In the genomic region with DNA sequence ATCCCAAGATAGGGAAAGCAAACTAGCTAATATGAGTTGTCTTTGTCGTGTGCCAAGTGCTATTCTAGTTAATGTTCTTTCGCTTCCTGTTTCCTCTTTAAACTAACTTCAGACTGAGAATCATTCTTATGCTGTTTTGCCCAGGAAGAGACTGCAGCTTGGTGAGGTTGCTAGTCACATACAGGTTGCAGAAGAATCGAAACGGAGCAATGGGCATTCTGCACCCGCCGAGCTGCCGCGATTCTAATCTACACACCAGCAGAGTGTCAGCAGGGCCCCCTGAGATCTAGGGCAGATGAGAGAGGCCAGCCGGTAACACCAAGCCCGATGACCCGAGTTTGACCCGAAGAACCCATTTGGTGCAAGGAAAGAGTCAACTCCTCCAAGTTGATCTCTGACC, we compare ENCODE assay signal across 9 mouse cellular contexts. TPM values are rescaled to one million over a fixed set of nuclear protein-coding genes. Genes with fewer than 3 reads are reported as not detected.
DNase-seq lines count a peak whose midpoint lies in the region; ATAC-seq and TF ChIP-seq lines count a peak whose summit lies in the region.
"Had no signal": no experiment of that assay in that cellular context is flagged by ENCODE, and none has a peak within 500 bp of the region (broad histone marks: within the 10 kb centered on the region; RNA-seq: fewer than 3 reads in every experiment).

No protein-coding gene starts in this region.

- H3K4me2 ChIP-seq in lung, embryonic 14.5 days = peak overlapping the region; percentile 36
- peak overlapping the region; percentile 23 for H3K4me2 ChIP-seq in limb, embryonic 13.5 days (replicated peaks)
- no peak overlapping the region for H3K4me2 ChIP-seq in forebrain, embryonic 14.5 days (ENCODE audit: low read length)

- no peak for TF ChIP-seq CTCF in lung, embryonic 14.5 days (IDR thresholded peaks at IDR 0.05; ENCODE audit: low read depth)

- H3K9me3 ChIP-seq in lung, embryonic 14.5 days (ENCODE audit: low read depth, low read length) = no peaks in the 10 kb centered on the region
- no peaks in the 10 kb centered on the region for H3K9me3 ChIP-seq in limb, embryonic 13.5 days
- H3K9me3 ChIP-seq in forebrain, embryonic 14.5 days (replicated peaks; ENCODE audit: control insufficient read depth, low read length) = no peaks in the 10 kb centered on the region

- H3K36me3 ChIP-seq in lung, embryonic 14.5 days (ENCODE audit: insufficient read depth) = no peaks in the 10 kb centered on the region
- no peaks in the 10 kb centered on the region for H3K36me3 ChIP-seq in limb, embryonic 13.5 days
- no peaks in the 10 kb centered on the region for H3K36me3 ChIP-seq in forebrain, embryonic 14.5 days (ENCODE audit: control insufficient read depth, insufficient read depth, low read length)

- H3K4me1 ChIP-seq in lung, embryonic 14.5 days (ENCODE audit: insufficient read depth) = no peaks in the 10 kb centered on the region
- peaks cover 24% of the 10 kb centered on the region for H3K4me1 ChIP-seq in limb, embryonic 13.5 days
- H3K4me1 ChIP-seq in forebrain, embryonic 14.5 days (ENCODE audit: control insufficient read depth, insufficient read depth, low read length) = no peaks in the 10 kb centered on the region

- no peak overlapping the region for H3K4me3 ChIP-seq in lung, embryonic 14.5 days (ENCODE audit: low read depth, low read length)
- no peak overlapping the region for H3K4me3 ChIP-seq in limb, embryonic 13.5 days
- no peak overlapping the region for H3K4me3 ChIP-seq in forebrain, embryonic 14.5 days (ENCODE audit: low read depth, low read length)

- H3K9ac ChIP-seq in lung, embryonic 14.5 days = no peak overlapping the region
- H3K9ac ChIP-seq in limb, embryonic 13.5 days = no peak overlapping the region
- no peak overlapping the region for H3K9ac ChIP-seq in forebrain, embryonic 14.5 days (ENCODE audit: low read length)

- ATAC-seq in lung, embryonic 14.5 days (ENCODE audit: insufficient read depth) = no peak
- no peak for ATAC-seq in limb, embryonic 13.5 days (ENCODE audit: low FRiP score, low read depth)
- no peak for ATAC-seq in forebrain, embryonic 14.5 days

- H3K27ac ChIP-seq in lung, embryonic 14.5 days (ENCODE audit: low read depth) = no peak overlapping the region
- H3K27ac ChIP-seq in limb, embryonic 13.5 days = no peak overlapping the region
- H3K27ac ChIP-seq in forebrain, embryonic 14.5 days (ENCODE audit: low read depth, low read length) = no peak overlapping the region

- WGBS in lung, embryonic 14.5 days = 3% methylated on average over 12 of the region's 12 CpGs
- 13% methylated on average over 12 of the region's 12 CpGs for WGBS in limb, embryonic 13.5 days
- WGBS in forebrain, embryonic 14.5 days = 63% methylated on average over 12 of the region's 12 CpGs

- no peaks in the 10 kb centered on the region for H3K27me3 ChIP-seq in lung, embryonic 14.5 days (ENCODE audit: insufficient read depth, low read length)
- H3K27me3 ChIP-seq in limb, embryonic 13.5 days = no peaks in the 10 kb centered on the region
- no peaks in the 10 kb centered on the region for H3K27me3 ChIP-seq in forebrain, embryonic 14.5 days (replicated peaks; ENCODE audit: control insufficient read depth, insufficient read depth, low read length)

- peak; percentile 43 for DNase-seq in lung, embryonic 14.5 days
- DNase-seq in lung, postnatal 14 days = no peak
- peak; percentile 73 for DNase-seq in embryo, embryonic 11 days
- DNase-seq in retina, embryonic 14.5 days (ENCODE audit: low spot score) = peak; percentile 64
- DNase-seq in left cerebral cortex, adult 8-10 months (ENCODE audit: low spot score in 2 of 2) = no peak
- DNase-seq in forebrain, embryonic 14.5 days (ENCODE audit: low spot score) = no peak
- DNase-seq in layer of hippocampus, adult 18-20 months (ENCODE audit: low spot score in 2 of 2) = no peak
- DNase-seq: left cerebral cortex, postnatal 4 days had no signal

RNA-seq across cellular contexts. Expression of gene Arg1, which starts 0.8 kb away (rescaled TPM):
- 1.4 and 2.3 TPM in 2 replicates for polyA plus RNA-seq in lung, embryonic 14.5 days (2014; fragmentation: Nextera tagmentation; extraction: Ambion mirVana)
- polyA plus RNA-seq in limb, embryonic 13.5 days (2015; fragmentation: Nextera tagmentation; extraction: Ambion mirVana) = 3.3 and 3.9 TPM in 2 replicates
- under 1 TPM in 3 of 4 experiments, not detected in 1; 0.23 to 0.65 (median 0.35) TPM for total RNA-seq in left cerebral cortex, adult 8-10 months (2022)
- polyA plus RNA-seq in forebrain, embryonic 14.5 days (2014; fragmentation: Nextera tagmentation; extraction: Ambion mirVana) = 0.87 and 1.0 TPM in 2 replicates
- total RNA-seq in layer of hippocampus, adult 18-20 months (2021) = not detected
- total RNA-seq: left cerebral cortex, postnatal 4 days had no signal

RNA-seq across cellular contexts. Expression of gene Med23, which starts 58.3 kb away (rescaled TPM):
- polyA plus RNA-seq in lung, embryonic 14.5 days (2014; fragmentation: Nextera tagmentation; extraction: Ambion mirVana) = 26.5 and 30.8 TPM in 2 replicates
- 26.7 and 29.0 TPM in 2 replicates for polyA plus RNA-seq in limb, embryonic 13.5 days (2015; fragmentation: Nextera tagmentation; extraction: Ambion mirVana)
- total RNA-seq in left cerebral cortex, adult 8-10 months (2022) = 10 to 100 TPM; 31.1 to 42.3 (median 33.2) TPM
- polyA plus RNA-seq in forebrain, embryonic 14.5 days (2014; fragmentation: Nextera tagmentation; extraction: Ambion mirVana) = 27.9 and 33.1 TPM in 2 replicates
- 10 to 100 TPM; 29.7 to 34.0 TPM for total RNA-seq in layer of hippocampus, adult 18-20 months (2021)

Comparison
In these comparisons a context has a peak if more than half of its experiments do, and no peak if none do; other contexts are left out.
1. DNase-seq: peak in lung, embryonic 14.5 days (single experiment), embryo, embryonic 11 days (single experiment) and retina, embryonic 14.5 days (single experiment); none in lung, postnatal 14 days (single experiment), left cerebral cortex, adult 8-10 months (0 of 2), forebrain, embryonic 14.5 days (single experiment) and layer of hippocampus, adult 18-20 months (0 of 2).